Mouse (Mus musculus): ENCODE measurements around the gene Gbp3.

- TF ChIP-seq CTCF (IDR thresholded peaks at IDR 0.05; ENCODE audit: extremely low read depth, insufficient read length, insufficient replicate concordance, low read depth, low read length) (no peak), POLR2A (IDR thresholded peaks at IDR 0.05; ENCODE audit: low read depth, low read length) (no peak)
These were observed 28.2 kb upstream of the Gbp3 start for GRCm38 (mm10) chr3:142531595-142531994.

Data from small intestine, adult 2 months (tissue).